12 mouse cellular contexts compared by ENCODE assay signal in genomic region chr14:71709528-71710289, GRCm38 (mm10).
DNase-seq lines count a peak whose midpoint lies in the region; ATAC-seq and TF ChIP-seq lines count a peak whose summit lies in the region.
"Had no signal": no experiment of that assay in that cellular context is flagged by ENCODE, and none has a peak within 500 bp of the region (broad histone marks: within the 10 kb centered on the region; RNA-seq: fewer than 3 reads in every experiment).

No protein-coding gene starts in this region.

- no peak overlapping the region for H3K27ac ChIP-seq in hindbrain, embryonic 13.5 days
- H3K27ac ChIP-seq in hindbrain, embryonic 10.5 days, result no peak overlapping the region
- no peak overlapping the region for H3K27ac ChIP-seq in neural tube, embryonic 12.5 days
- H3K27ac ChIP-seq in midbrain, embryonic 12.5 days (replicated peaks), result peak overlapping the region; percentile 52
- no peak overlapping the region for H3K27ac ChIP-seq in gastrocnemius, adult 2 months
- H3K27ac ChIP-seq: limb, embryonic 13.5 days had no signal

- no peak for DNase-seq in hindbrain, embryonic 10.5 days (ENCODE audit: low spot score)
- no peak for DNase-seq in neural tube, embryonic 10.5 days (ENCODE audit: extremely low spot score, low spot score)
- no peak for DNase-seq in gastrocnemius, adult 2 months
- no peak for DNase-seq in gastrocnemius, adult 8-10 months (ENCODE audit: low spot score in 2 of 2)
- no peak for DNase-seq in cerebellum, adult 18-20 months
- DNase-seq: B cell, adult 2 months; cerebellum, adult 9-11 months had no signal

- H3K27me3 ChIP-seq in hindbrain, embryonic 13.5 days, result no peaks in the 10 kb centered on the region
- no peaks in the 10 kb centered on the region for H3K27me3 ChIP-seq in hindbrain, embryonic 10.5 days (ENCODE audit: insufficient read depth, poor library complexity, severe bottlenecking)
- no peaks in the 10 kb centered on the region for H3K27me3 ChIP-seq in neural tube, embryonic 12.5 days (replicated peaks)
- no peaks in the 10 kb centered on the region for H3K27me3 ChIP-seq in midbrain, embryonic 12.5 days
- H3K27me3 ChIP-seq: limb, embryonic 13.5 days had no signal

- 57% methylated on average over 5 of the region's 5 CpGs for WGBS in hindbrain, embryonic 13.5 days
- 62% methylated on average over 5 of the region's 5 CpGs for WGBS in hindbrain, embryonic 10.5 days
- WGBS in neural tube, embryonic 12.5 days, result 67% methylated on average over 5 of the region's 5 CpGs
- 39% methylated on average over 5 of the region's 5 CpGs for WGBS in midbrain, embryonic 12.5 days

- peak; percentile 49; the same call in 1 of the 2 replicates for ATAC-seq in hindbrain, embryonic 13.5 days (ENCODE audit: low FRiP score)
- ATAC-seq in neural tube, embryonic 12.5 days (ENCODE audit: low FRiP score, low read depth), result peak; percentile 63; the same call in 1 of the 2 replicates
- peak; percentile 91 for ATAC-seq in midbrain, embryonic 12.5 days (ENCODE audit: low FRiP score, low read depth)
- ATAC-seq: activated CD4-positive, CD25-positive, alpha-beta regulatory T cell, adult 4 months had no signal

- intact Hi-C loops in gastrocnemius, adult 2 months (cut with DNase I), result no loop called here

- no peaks in the 10 kb centered on the region for H3K36me3 ChIP-seq in hindbrain, embryonic 13.5 days
- H3K36me3 ChIP-seq in hindbrain, embryonic 10.5 days, result no peaks in the 10 kb centered on the region
- H3K36me3 ChIP-seq in neural tube, embryonic 12.5 days, result no peaks in the 10 kb centered on the region
- no peaks in the 10 kb centered on the region for H3K36me3 ChIP-seq in midbrain, embryonic 12.5 days
- H3K36me3 ChIP-seq: limb, embryonic 13.5 days had no signal

- TF ChIP-seq CTCF in gastrocnemius, adult 2 months (IDR thresholded peaks at IDR 0.05), result no peak

- H3K9ac ChIP-seq in hindbrain, embryonic 13.5 days, result no peak overlapping the region
- no peak overlapping the region for H3K9ac ChIP-seq in neural tube, embryonic 12.5 days
- H3K9ac ChIP-seq in midbrain, embryonic 12.5 days (replicated peaks), result no peak overlapping the region
- H3K9ac ChIP-seq: limb, embryonic 13.5 days had no signal

- no peak overlapping the region for H3K4me3 ChIP-seq in hindbrain, embryonic 13.5 days
- H3K4me3 ChIP-seq in hindbrain, embryonic 10.5 days, result no peak overlapping the region
- no peak overlapping the region for H3K4me3 ChIP-seq in neural tube, embryonic 12.5 days
- no peak overlapping the region for H3K4me3 ChIP-seq in midbrain, embryonic 12.5 days
- H3K4me3 ChIP-seq in gastrocnemius, adult 2 months, result no peak overlapping the region
- H3K4me3 ChIP-seq: limb, embryonic 13.5 days had no signal

- H3K4me1 ChIP-seq in hindbrain, embryonic 13.5 days (replicated peaks), result no peaks in the 10 kb centered on the region
- H3K4me1 ChIP-seq in hindbrain, embryonic 10.5 days (replicated peaks), result no peaks in the 10 kb centered on the region
- H3K4me1 ChIP-seq in neural tube, embryonic 12.5 days, result no peaks in the 10 kb centered on the region
- H3K4me1 ChIP-seq in midbrain, embryonic 12.5 days, result peaks cover 5% of the 10 kb centered on the region; the same call in 1 of the 2 replicates
- H3K4me1 ChIP-seq: limb, embryonic 13.5 days had no signal

- no peaks in the 10 kb centered on the region; the same call in 1 of the 2 replicates for H3K9me3 ChIP-seq in hindbrain, embryonic 13.5 days
- no peaks in the 10 kb centered on the region for H3K9me3 ChIP-seq in hindbrain, embryonic 10.5 days
- no peaks in the 10 kb centered on the region for H3K9me3 ChIP-seq in neural tube, embryonic 12.5 days
- H3K9me3 ChIP-seq in midbrain, embryonic 12.5 days, result no peaks in the 10 kb centered on the region
- H3K9me3 ChIP-seq: limb, embryonic 13.5 days had no signal

- H3K4me2 ChIP-seq in hindbrain, embryonic 13.5 days, result no peak overlapping the region
- no peak overlapping the region for H3K4me2 ChIP-seq in neural tube, embryonic 12.5 days (replicated peaks)
- H3K4me2 ChIP-seq in midbrain, embryonic 12.5 days (replicated peaks), result no peak overlapping the region
- H3K4me2 ChIP-seq: limb, embryonic 13.5 days had no signal
